Mouse (Mus musculus) right cerebral cortex, adult 18-20 months (tissue): ENCODE measurements around the gene Gm40460.
A peak's percentile ranks its signal among the peaks of the same experiment; 100 is the strongest.
"Not testable (repeated sequence)": the region's sequence is repeated elsewhere in the genome, so short reads cannot be mapped to it uniquely, and the experiment has no call there.

Source experiments
- DNase-seq: peaks from one replicate; pipeline ENCODE4 v3.0.0; 2022; ENCODE audit warnings: mixed read lengths

The Gm40460 gene

DNA sequence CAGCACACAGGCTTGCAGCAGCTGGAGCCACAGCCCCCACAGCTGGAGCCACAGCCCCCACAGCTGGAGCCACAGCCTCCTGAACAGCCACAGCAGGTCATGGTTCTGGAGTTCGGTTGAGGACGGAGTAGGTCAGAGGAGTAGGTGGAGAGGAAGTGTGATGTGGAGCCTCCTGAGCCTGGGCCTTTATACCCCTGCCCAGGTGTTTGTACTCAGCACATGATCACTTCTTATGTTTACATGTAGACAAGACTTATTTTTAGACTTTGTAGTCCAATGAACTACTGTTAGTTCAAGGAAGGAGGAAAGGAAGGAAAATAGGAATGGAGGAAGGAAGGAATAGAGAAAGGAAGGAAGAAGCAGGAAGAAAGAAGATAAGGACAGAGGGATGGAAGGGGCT, at the start of gene Gm40460:
Gm40460 (minus strand) TSS at position 101 of the 400 bp plus-strand sequence.
- no peak for DNase-seq

DNA sequence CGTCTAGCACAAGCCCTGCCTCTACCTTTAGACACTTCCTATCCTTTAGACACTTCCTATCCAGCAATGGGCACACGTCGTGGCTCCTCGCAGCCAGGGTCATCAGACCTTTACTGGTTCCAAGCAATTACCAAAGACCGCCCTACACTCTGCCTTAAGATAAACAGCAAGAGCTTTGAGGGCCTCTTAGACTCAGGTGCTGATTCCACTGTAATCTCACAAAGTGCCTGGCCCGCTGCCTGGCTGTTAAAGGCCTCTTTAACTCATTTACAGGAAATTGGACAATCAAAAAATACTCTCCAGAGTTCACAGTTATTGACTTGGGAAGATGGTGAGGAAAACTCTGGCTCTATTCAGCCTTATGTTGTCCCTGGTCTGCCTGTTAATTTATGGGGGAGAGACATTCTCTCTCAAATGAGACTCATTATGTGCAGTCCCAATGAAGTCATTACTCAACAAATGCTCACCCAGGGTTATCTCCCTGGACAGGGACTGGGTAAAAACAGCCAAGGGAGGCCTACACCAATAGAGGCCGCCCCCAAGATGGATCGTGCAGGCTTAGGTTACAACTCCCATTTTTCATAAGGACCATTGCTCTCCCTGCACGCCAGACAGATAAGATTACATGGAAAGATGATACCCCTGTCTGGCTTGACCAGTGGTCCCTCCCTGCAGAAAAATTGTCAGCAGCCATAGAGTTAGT, 45.2 kb upstream of the Gm40460 start:
- not testable (repeated sequence) for DNase-seq

DNA sequence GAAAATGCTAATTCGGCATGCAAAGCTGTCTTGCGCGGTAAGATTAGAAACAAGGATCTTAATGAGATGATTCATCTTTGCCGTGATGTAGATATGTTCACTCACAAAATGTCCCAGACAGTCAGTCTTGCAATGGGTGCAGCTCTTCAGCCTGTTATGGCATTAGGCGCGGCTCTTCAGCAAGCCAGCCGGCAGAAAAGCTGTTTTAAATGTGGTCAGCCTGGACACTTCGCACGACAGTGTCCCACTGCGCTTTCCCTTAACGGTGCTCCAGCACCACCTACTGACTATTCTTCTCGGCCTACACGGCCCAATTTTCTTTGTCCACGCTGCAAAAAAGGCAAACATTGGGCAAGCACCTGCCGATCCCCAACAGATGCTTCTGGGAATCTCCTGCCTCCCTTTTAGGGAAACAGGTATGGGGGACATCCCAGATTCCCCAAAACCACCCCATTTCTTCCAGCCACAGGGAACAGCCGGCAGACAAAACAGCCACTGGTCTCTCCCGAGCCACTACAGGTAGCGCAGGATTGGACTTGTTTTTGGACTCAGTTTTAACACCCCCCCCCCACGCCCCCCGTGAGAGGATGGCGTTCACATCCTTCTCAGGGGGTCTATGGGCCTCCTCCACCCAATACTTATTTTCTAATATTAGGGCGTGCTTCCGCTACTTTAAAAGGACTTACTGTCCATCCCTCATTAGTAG, 44.4 kb upstream of the Gm40460 start:
- peak; percentile 6 for DNase-seq

DNA sequence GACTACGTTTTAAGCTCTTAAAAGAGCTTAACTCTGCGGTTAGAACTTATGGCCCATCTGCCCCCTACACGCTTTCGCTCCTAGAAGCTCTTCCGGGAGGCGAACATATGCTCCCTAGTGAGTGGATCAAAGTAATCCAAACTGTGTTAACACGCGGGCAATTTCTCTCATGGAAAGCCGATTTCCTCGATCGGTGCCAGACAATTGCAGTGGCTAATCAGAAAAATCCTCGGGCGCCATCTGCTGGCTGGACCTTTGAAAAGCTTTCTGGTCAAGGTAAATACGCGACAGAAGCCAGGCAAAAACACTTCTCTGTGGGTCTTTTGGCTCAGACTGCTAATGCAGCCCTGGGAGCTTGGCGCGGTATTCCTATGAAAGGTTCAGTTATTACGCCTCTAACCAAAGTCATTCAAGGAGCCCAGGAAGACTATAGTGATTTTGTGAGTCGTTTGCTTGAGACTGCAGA, 43.8 kb upstream of the Gm40460 start:
- DNase-seq: peak; percentile 86

DNA sequence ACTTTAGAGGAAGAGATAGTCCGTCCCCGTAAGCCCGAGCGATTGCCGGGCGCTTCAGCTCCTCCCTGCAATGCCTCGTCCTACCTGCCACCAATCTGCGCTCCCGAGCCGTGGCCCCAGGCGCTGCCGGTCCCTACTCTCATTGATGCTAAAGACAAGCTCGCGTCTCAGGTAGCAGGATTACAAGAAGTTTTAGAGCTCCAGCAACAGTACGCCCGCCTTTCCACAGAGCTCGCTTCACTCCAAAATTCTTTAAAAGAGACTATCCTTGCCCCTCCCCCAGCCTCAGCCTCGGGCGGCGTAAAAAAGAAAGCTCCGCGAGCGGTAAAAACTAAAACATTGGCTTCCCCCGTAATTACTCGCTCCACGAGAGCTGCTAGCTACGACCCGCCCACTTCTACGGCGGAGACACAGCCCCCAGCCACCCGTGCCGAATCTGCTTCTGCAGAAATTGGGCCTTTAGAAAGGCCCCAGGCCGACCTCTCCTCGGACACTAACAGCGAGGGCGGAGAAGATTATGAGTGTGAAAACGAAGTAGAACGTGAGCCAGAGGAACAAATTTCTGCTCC, 43.2 kb upstream of the Gm40460 start:
- peak; percentile 12 for DNase-seq

DNA sequence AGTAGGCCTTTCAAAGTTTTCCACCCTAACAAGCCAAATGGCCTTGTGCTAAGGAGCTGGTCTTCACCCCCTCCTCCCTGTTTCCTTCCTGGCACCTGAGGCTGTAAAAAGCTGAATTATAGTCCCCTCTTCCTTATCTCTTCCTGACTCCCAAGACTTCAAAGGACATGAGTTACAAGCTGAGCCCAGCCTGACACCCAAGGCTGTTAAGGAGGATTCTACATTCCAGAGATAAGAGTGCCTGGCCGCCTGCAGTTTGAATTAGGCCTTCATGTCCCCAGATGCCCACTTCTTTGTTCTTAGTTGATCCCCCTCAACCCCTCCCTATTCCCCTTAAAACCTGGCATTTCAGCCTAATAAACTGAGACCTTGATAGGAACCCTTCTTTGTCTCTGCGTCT, 42.0 kb upstream of the Gm40460 start:
- not testable (repeated sequence) for DNase-seq

DNA sequence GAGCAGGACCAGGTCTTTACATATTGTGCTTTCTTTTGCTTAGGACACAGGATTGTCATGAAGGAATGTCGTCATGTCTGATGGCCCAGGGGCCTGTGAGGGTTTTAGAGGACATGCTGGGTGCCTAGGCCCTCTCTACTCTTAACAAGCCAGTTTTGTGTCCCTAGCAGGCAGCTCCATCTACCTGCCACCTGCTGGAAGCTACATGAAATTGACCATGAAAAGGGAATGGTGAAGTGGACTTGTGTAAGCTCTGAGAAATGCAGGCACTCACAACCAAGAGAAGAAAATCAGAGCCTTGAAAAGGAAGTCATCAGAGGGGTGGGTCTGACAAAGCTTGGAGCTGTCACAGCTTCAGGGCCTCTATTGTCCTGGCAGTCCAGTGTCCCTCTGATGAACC, 38.4 kb upstream of the Gm40460 start:
- DNase-seq: not testable (repeated sequence)

DNA sequence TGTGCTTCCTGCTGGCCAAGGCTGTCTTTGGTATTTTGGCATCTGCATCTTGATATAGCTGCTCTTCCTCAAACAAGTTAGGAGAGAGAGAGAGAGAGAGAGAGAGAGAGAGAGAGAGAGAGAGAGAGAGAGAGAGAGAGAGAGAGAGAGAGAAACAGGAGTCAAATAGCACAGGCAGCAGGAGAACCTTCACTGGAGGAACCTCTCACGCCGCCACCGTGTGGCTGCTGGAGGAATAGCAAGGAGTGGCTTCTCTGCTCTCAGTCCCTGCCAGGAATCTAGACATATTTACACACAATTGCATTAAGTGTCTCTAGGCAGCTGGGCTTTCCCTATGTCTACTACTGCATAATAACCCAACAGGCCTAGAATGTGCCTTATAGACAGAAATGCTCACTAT, 37.3 kb upstream of the Gm40460 start:
- peak; percentile 60 for DNase-seq

DNA sequence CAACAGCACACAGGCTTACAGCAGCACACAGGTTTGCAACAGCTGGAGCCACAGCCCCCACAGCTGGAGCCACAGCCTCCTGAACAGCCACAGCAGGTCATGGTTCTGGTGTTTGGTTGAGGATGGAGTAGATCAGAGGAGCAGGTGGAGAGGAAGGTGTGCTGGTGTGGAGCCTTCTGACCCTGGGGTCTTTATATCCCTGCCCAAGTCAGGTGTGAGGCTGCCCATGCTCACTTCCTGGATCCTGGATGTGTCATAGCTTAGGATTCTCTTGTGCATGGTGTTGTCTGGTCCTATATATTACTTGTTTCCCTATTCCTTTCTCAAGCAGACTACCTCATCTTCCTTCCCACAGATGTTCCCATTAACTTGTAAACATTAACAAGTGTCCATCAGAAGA, 33.4 kb upstream of the Gm40460 start, which contains the start of gene Gm4559:
Gm4559 (minus strand) TSS at position 101 of the 400 bp plus-strand sequence.
- DNase-seq: not testable (repeated sequence)

DNA sequence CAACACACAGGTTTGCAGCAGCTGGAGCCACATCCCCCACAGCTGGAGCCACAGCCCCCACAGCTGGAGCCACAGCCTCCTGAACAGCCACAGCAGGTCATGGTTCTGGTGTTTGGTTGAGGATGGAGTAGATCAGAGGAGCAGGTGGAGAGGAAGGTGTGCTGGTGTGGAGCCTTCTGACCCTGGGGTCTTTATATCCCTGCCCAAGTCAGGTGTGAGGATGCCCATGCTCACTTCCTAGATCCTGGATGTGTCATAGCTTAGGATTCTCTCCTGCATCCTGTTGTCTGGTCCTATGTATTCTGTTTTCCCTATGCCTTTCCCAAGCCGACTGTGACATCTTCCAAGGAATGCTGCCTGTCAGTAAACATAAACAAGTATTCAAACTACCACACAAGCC, 17.4 kb upstream of the Gm40460 start, which contains the start of gene Gm2431:
Gm2431 (minus strand) TSS at position 101 of the 400 bp plus-strand sequence.
- DNase-seq: not testable (repeated sequence)

DNA sequence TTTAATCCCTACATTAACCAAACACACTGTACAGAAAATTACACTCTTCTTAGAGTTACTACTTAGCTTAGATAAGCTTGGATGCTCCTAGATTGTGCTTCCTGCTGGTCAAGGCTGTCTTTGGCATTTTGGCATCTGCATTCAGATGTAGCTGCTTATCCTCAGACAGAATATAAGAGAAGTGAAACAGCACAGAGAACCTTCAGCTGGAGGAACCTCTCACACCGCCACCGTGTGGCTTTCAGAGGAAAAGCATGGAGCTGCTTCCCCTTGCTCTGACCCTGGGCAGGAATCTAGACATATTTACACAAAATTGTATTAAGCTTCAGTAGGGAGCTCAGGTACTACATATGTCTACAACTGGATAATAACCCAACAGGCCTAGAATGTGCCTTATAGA, 14.6 kb upstream of the Gm40460 start:
- peak; percentile 26 for DNase-seq

DNA sequence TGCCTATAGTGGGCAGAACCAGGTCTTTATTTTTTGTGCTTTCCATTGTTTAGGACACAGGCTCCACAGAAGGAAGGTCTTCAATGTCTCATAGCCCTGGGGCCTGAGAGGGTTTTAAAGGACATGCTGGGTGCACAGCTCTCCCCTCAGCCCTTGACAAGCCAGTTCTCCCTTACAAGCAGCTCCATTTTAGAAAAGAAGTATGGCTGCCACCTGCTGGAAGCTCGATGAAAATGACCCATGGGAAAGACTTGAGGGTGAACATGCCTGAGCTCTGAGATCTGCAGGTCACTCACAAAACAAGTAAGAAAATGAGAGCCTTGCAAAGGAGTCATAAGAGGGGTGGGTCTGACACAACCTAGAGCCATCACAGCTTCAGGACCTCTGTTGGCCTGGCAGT, 8.9 kb upstream of the Gm40460 start:
- DNase-seq: peak; percentile 31

DNA sequence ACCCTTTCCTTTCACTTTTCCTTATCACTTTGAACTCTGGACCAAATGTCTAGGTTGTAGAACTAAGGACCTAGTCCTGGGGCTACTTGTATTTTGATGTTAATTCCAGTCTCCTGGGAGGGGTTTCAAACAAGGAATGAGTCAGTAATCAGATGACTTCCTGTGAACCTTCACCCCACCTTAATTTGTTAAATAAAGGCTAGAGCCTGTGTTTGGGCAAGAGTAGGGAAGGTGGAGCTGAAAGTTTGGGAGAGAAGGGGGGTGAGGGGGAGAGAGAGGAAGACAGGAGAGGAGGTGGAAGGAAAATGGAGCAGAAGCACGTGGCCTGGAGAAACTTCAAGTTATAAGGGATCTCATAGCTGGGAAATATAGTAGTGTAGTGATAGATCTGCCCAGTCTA, 9.3 kb downstream of the Gm40460 start:
- DNase-seq: no peak

DNA sequence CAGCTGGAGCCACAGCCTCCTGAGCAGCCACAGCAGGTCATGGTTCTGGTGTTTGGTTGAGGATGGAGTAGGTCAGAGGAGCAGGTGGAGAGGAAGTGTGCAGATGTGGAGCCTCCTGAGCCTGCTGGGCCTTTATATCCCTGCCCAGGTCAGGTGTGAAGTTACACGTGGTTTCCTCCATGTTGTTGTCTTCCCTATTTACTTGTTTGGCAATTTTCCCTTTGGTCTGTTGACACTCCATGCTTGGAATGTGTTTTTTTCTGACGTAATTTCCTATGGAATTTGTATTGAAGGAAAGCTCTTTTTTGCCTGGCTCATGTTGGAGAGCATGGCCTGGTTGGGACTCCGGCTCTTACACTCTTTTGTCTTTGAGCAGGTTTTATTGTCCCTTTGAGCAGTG, 11.0 kb downstream of the Gm40460 start, which contains the start of gene Krtap5-5:
Krtap5-5 (minus strand) TSS at position 101 of the 400 bp plus-strand sequence.
- not testable (repeated sequence) for DNase-seq

DNA sequence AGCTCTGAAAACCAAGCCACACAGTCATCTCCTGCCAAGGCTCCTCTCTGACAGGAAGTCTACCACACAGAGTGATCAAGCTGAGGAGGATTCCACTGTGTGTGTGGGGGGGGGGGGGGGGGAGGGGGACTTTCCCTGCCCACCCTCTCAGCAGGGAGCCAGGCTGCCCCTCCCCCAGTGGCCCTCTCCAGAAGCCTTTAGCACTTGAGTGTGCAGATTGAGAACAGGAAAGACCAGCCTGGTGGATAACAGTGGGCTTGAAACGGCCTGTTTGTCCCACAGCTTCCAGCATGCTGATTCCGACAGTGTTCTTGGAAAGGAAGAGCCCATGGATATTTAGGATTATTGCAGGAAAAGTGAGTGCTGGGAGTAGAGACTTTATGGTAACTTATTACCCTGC, 16.4 kb downstream of the Gm40460 start:
- no peak for DNase-seq

DNA sequence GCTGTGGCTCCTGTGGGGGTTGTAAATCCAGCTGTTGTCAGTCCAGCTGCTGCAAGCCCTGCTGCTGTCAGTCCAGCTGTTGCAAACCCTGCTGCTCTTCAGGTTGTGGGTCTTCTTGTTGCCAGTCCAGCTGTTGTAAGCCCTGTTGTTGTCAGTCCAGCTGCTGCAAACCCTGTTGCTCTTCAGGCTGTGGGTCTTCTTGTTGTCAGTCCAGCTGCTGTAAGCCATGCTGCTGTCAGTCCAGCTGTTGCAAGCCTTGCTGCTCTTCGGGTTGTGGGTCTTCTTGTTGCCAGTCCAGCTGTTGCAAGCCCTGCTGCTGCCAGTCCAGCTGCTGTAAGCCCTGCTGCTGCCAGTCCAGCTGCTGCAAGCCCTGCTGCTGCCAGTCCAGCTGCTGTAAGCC, 28.7 kb downstream of the Gm40460 start:
- DNase-seq: not testable (repeated sequence)

DNA sequence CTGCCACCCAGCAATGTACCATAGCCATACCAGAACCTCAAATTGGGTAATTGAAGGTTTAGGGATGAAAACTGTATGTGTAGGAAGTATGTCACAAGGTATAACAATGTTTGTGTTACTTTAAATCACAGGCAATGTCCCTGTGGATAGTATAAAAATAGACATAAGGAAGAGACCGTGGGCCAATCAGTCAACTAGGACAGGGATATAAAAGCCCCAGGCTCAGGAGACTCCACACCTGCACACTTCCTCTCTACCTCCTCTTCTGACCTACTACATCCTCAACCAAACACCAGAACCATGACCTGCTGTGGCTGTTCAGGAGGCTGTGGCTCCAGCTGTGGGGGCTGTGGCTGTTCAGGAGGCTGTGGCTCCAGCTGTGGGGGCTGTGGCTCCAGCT, 29.3 kb downstream of the Gm40460 start, which contains the start of gene Gm7579:
Gm7579 (plus strand) TSS at position 301 of the 400 bp plus-strand sequence.
- DNase-seq: no peak

DNA sequence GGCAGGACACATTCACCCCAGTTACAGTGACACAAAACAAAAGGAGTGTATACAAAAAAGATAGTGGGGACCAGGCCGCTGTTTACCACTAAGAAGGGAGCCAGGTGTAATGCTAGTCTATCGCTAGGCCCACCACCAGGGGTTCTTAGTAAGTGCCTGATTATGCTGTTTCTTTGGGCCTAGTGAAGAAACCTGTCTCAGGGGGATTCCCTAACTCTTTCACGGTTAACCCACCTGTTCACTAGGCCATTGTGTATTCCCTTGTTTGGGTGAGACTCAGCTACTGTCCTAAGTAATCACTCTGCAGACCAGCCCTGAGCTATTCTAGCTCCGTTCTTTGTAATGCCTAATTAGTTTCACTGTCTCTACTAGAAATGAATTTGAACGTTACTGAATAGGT, 34.0 kb downstream of the Gm40460 start:
- not testable (repeated sequence) for DNase-seq

DNA sequence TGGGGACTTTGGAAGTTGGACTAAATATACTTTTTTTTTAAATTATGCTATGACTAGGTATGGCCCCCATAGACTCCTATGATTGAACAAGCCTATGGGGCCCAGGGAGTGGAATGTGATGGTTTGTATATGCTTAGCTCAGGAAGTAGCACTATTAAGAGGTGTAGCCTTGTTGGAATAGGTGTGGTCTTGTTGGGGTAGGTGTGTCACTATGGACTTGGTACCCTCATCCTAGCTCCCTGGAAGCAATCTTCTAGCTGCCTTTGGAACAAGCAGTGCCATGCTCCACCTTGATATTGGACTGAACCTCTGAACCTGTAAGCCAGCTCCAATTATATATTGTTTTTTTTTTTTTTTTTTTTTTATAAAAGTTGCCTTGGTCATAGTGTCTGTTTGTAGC, 35.4 kb downstream of the Gm40460 start:
- no peak for DNase-seq

DNA sequence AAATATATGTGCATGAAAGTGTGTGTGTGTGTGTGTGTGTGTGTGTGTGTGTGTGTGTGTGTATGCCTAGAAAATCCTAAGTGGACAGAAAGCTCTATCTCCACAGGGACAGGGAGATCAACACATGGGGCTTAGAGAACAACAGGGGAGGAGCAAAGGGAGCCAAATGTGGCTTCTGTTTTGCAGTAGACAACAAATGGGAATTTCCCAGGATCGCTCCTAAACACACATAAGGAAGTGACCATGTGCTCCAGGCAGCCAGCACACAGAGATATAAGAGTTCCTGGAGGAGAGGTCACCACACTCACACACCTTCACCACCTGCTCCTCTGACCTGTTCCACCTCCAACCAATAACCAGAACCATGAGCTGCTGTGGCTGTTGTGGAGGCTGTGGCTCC, 39.8 kb downstream of the Gm40460 start, which contains the start of gene Krtap5-3:
Krtap5-3 (plus strand) TSS at position 301 of the 400 bp plus-strand sequence.
- no peak for DNase-seq

DNA sequence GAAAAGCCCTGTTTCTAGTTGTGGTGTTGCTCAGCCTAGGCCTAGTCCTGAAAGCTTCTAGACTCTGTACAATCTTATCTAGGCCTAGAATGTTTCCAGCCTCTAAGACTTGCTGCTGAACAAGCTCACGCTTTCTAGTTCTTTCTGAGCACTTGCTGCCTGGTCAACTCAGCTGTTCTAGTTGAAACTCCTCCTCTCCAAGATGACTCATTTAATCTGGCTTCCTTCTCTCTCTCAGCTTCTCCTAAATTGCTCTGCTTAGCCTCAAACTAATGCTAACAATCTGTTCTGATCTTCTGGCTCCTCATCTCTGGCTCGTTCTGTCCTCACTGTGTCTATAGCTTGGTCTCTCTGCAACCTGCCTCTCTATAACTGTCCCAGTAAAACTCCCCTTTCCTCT, 42.1 kb downstream of the Gm40460 start:
- no peak for DNase-seq
